Mouse (Mus musculus) lung, adult 2 months (tissue): Measurements from ENCODE around the gene Atp8a1. TPM values are rescaled to one million over a fixed set of nuclear protein-coding genes. Genes with fewer than 3 reads are reported as not detected.

Experiments
- DNase-seq: peaks from one replicate; pipeline ENCODE4 v3.0.0; 2022
- H3K4me1 ChIP-seq: fragments of 200-500 bp; 2 replicates; pipeline ENCODE4 v1.6.1; 2011; ENCODE audit warnings: low read length; ENCODE audit not compliant: control insufficient read depth, insufficient read depth
- H3K4me3 ChIP-seq: fragments of 200-500 bp; replicated peaks from 2 replicates; pipeline ENCODE3; 2011; ENCODE audit warnings: low read depth, mild to moderate bottlenecking, control low read depth, low read length; ENCODE audit errors: extremely low read depth
- CTCF ChIP-seq: fragments of 200-500 bp; IDR thresholded peaks from 2 replicates; pipeline ENCODE4 v1.5.1; 2011; ENCODE audit warnings: mild to moderate bottlenecking, low read length, control low read depth; ENCODE audit not compliant: insufficient read depth
- POLR2A ChIP-seq: fragments of 200-500 bp; IDR thresholded peaks from 2 replicates; pipeline ENCODE4 v1.6.1; 2011; ENCODE audit warnings: low read depth, mild to moderate bottlenecking, control low read depth, low read length, borderline replicate concordance; ENCODE audit errors: extremely low read depth
- WGBS: fragments of 180-500 bp; shearing (Covaris S2); methylation state at CpG from one replicate; pipeline ENCODE4 v1.1.7; 2018; 5-methylcytosine and 5-hydroxymethylcytosine counted together
- polyA plus RNA-seq: library from polyadenylated mRNA; depleted of rRNA; stranded (reverse); fragments of >200 nt; gene quantifications from 2 replicates; pipeline ENCODE4 v1.2.3, GENCODE M21; 2012

Atp8a1 gene
- polyA plus RNA-seq, 1 experiment = 75.7 TPM

GRCm38 (mm10) chr5:67685906-67686305 lies 161.3 kb downstream of the Atp8a1 start:
- TF ChIP-seq CTCF = no peak
- no peak for TF ChIP-seq POLR2A
- Histone ChIP-seq H3K4me1 (no peaks in the 10 kb centered on the region), H3K4me3 (no peak overlapping the region)
- no peak for DNase-seq
- WGBS = 88% methylated on average over 7 of the region's 7 CpGs

- WGBS = 56% methylated on average over 5 of the region's 5 CpGs
- Histone ChIP-seq H3K4me3 (no peak overlapping the region), H3K4me1 (no peaks in the 10 kb centered on the region)
- no peak for TF ChIP-seq POLR2A
- TF ChIP-seq CTCF = no peak
- DNase-seq = no peak
Measured at GRCm38 (mm10) chr5:67685461-67685860, 161.8 kb downstream of the Atp8a1 start.

DNA sequence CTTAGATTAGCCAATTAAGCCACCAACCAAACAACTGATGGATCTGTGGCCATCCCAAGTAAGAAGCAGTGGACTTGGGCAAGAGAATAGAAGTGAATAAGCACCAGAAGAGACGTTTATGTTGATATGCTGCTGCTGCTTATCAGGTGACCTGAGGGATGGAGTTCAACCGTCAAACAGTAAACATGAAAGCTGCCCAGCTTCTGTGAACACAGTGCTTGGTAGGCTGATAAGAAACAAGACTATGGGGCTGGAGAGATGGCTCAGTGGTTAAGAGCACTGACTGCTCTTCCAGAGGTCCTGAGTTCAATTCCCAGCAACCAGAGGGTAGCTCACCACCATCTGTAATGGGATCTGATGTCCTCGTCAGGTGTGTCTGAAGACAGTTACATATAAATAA lies 168.4 kb downstream of the Atp8a1 start:
- Histone ChIP-seq H3K4me3 (no peak overlapping the region), H3K4me1 (no peaks in the 10 kb centered on the region)
- TF ChIP-seq CTCF (no peak), POLR2A (no peak)
- 70% methylated on average over 3 of the region's 3 CpGs for WGBS
- no peak for DNase-seq

DNA sequence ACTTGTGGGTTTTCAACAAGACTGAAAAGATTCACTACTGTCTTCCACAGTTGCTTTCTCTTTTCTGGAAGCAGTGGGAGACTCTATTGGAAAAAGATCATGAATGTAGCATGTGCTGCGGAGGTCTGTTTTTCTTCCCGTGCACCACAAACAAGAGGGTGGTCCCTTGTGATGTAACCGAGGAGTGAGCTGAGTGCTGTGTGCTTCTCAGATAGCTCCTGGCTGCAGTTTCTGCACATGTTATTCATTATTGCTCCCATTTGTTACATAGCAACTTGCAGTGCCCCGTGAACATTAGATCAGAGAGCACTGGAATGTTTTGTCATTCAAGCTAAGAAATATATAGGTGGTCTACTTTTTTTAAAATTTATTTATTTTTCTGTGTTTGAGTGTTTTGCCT lies 174.2 kb downstream of the Atp8a1 start:
- TF ChIP-seq CTCF (no peak), POLR2A (no peak)
- no peaks in the 10 kb centered on the region; the same call in 1 of the 2 replicates for H3K4me1 ChIP-seq
- H3K4me3 ChIP-seq = no peak overlapping the region
- no peak for DNase-seq
- 84% methylated on average over 4 of the region's 4 CpGs for WGBS

DNA sequence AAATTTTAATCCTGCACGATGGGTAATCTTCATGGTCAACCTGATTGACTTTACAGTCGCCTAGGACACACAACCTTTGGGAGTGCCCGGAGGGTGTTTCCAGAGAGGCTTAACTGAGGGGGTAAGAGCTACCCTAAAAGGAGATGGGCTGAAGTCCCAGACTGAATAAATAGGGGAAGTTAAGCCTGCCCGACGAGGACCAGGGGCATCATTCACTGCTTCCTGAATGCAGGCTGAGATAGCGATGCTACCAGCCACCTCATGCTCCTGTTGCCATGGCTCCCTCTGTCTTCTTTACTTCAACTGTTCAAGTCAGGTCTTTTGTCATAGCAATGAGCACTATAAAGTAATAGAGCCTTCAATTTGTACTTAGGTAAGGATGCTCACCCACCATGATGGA lies 177.1 kb downstream of the Atp8a1 start:
- Histone ChIP-seq H3K4me3 (no peak overlapping the region), H3K4me1 (no peaks in the 10 kb centered on the region; the same call in 1 of the 2 replicates)
- TF ChIP-seq POLR2A = no peak
- no peak for TF ChIP-seq CTCF
- no peak for DNase-seq
- WGBS = 63% methylated on average over 6 of the region's 6 CpGs

DNA sequence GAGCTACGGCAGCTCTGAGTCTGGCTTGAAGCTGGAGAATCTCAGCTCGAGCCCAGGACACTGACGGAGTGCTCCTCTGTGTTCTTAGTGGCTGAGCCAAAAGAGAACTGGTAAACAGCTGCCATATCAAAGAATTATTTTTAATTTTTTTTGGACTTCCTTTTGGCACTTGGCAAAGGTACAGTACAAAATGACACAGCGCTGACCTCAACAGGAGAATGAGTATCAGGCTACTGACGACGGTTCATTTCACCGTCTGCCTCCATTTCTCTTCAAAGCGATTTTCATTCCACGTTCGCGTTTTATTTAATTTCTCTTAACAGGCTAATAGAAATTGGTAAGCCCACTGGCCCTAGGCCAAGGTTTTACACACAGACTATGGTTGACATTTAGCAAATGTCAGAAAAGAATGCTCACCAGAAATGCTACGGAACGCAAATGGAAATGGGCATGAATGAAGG lies 177.8 kb downstream of the Atp8a1 start:
- no peak overlapping the region for H3K4me3 ChIP-seq
- 40% methylated on average over 13 of the region's 13 CpGs for WGBS
- TF ChIP-seq POLR2A (no peak), CTCF (no peak)
- no peak for DNase-seq
- no peaks in the 10 kb centered on the region; the same call in 1 of the 2 replicates for H3K4me1 ChIP-seq

- 64% methylated on average over 6 of the region's 6 CpGs for WGBS
- TF ChIP-seq POLR2A (no peak), CTCF (no peak)
- Histone ChIP-seq H3K4me1 (no peaks in the 10 kb centered on the region), H3K4me3 (no peak overlapping the region)
- DNase-seq = no peak
Measured at GRCm38 (mm10) chr5:67662715-67663114, 184.5 kb downstream of the Atp8a1 start.

- Histone ChIP-seq H3K4me1 (no peaks in the 10 kb centered on the region), H3K4me3 (no peak overlapping the region)
- no peak for DNase-seq
- 91% methylated on average over 9 of the region's 9 CpGs for WGBS
- TF ChIP-seq POLR2A (no peak), CTCF (no peak)
Measured at GRCm38 (mm10) chr5:67659864-67660263, 187.4 kb downstream of the Atp8a1 start.

DNA sequence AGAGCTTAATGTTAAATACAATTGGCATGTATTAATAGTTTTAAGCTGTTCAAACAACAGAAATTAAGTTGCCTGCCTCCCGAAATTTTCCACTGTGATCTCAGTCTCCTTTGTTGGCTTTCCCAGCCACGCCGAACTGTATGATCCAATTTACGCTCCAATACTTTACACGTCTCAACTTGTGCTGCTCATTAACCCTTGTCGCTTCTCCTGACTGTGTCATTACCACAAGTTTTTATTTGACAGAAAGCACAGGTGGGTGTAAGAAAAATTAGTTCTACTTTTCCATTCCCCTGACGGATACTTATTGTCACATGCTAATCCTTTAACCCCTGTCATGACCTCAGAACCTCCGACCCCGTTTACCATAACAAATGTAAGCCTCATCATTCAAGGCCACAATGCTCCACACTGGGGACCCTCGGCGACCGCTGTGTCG lies 190.4 kb downstream of the Atp8a1 start:
- TF ChIP-seq CTCF (no peak), POLR2A (no peak)
- 70% methylated on average over 13 of the region's 13 CpGs for WGBS
- Histone ChIP-seq H3K4me1 (no peaks in the 10 kb centered on the region), H3K4me3 (no peak overlapping the region)
- DNase-seq = no peak

DNA sequence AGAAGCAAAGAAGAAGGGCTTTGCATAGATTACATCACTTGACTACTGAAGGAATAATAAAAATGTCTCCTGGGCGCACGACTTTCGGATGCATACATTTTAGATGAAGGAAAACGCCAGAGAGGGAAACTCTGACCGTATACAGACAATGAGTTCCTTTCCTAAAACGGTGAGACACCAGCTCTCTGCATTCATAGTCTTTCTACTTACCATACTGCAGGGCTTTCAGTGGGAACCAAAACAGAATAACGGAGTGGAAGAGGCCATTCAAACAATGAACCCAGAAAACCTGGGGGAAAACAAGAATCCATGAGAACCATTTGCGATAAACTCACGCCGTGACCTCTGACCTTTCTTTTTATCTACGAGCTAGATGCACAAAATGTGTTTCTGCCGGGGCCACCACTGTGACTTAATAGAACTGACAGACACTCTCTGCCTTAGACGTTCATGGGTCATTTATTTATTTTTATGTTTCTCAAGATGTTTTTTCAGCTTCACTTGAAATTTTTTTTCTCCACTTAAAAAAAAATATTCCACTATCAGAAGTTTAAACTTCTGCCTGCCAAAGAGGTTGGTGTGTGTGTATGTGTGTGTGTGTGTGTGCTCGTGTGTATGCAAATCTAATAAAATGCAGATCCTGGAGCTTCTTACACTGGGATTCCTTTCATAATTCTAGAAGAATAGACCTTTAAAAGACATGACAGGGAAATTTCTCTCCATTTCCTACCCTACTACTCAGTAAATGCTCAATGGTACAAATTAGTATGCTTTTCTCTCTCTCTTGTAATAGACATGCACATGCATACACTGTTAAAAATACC lies 191.3 kb downstream of the Atp8a1 start:
- WGBS = 67% methylated on average over 14 of the region's 14 CpGs
- Histone ChIP-seq H3K4me1 (no peaks in the 10 kb centered on the region), H3K4me3 (no peak overlapping the region)
- DNase-seq = no peak
- TF ChIP-seq CTCF (no peak), POLR2A (no peak)
